Mouse (Mus musculus): ENCODE results near the gene Gm11549.

- no peak for TF ChIP-seq CTCF (IDR thresholded peaks at IDR 0.05; ENCODE audit: extremely low read depth, insufficient read depth, insufficient read length, insufficient replicate concordance)
- TF ChIP-seq POLR2A (IDR thresholded peaks at IDR 0.05; ENCODE audit: low read depth, low read length) = no peak
Measured at GRCm38 (mm10) chr3:36465538-36465937, 56.1 kb downstream of the Gm11549 start.
